Mouse (Mus musculus) megakaryocyte, embryonic 14.5 days (primary cell): ENCODE results near the gene Zfp248. TPM values are rescaled to one million over a fixed set of nuclear protein-coding genes. Genes with fewer than 3 reads are reported as not detected.

ENCODE experiments used
- H3K27me3 ChIP-seq: replicated peaks from 2 replicates; pipeline ENCODE3; 2012; ENCODE audit warnings: inconsistent platforms
- H3K36me3 ChIP-seq: replicated peaks from 2 replicates; pipeline ENCODE3; 2012; ENCODE audit warnings: low read length, inconsistent platforms, mixed read lengths
- H3K4me1 ChIP-seq: 2 replicates; pipeline ENCODE4 v1.6.1; 2012; ENCODE audit warnings: inconsistent platforms
- H3K4me3 ChIP-seq: replicated peaks from 2 replicates; pipeline ENCODE3; 2012; ENCODE audit warnings: moderate library complexity, mild to moderate bottlenecking, inconsistent platforms
- H3K9me3 ChIP-seq: 2 replicates; pipeline ENCODE4 v1.6.1; 2012; ENCODE audit warnings: inconsistent platforms
- FLI1 ChIP-seq: IDR thresholded peaks from 2 replicates; pipeline ENCODE4 v1.6.1; 2012; ENCODE audit warnings: low read length, inconsistent platforms, mixed read lengths
- GATA1 ChIP-seq: IDR thresholded peaks from 3 replicates; pipeline ENCODE4 v1.6.1; 2012; ENCODE audit warnings: mixed read lengths, low read length, inconsistent platforms, borderline replicate concordance
- polyA plus RNA-seq: library from polyadenylated mRNA; stranded (reverse); fragments of >175 nt; gene quantifications from 2 replicates; pipeline ENCODE4 v1.2.3, GENCODE M21; 2012; ENCODE audit warnings: low replicate concordance; ENCODE audit not compliant: insufficient read depth

The Zfp248 gene
- polyA plus RNA-seq, 1 experiment: 0.38 TPM

- TF ChIP-seq GATA1 (no peak), FLI1 (no peak)
- no peak overlapping the region for H3K4me3 ChIP-seq
Measured at GRCm38 (mm10) chr6:118426666-118427065, 28.7 kb downstream of the Zfp248 start.

GRCm38 (mm10) chr6:118419050-118419920 is 36.0 kb downstream of the Zfp248 start, which contains the start of gene Bms1:
Gene Bms1, minus strand, starts transcription at chr6:118419474.
- Histone ChIP-seq H3K4me1 (peaks cover 51% of the 10 kb centered on the region), H3K4me3 (peak within 1 kb of the TSS; percentile 99), H3K9me3 (no peaks in the 10 kb centered on the region), H3K36me3 (peaks cover 41% of the 10 kb centered on the region), H3K27me3 (peaks cover 4% of the 10 kb centered on the region)
- TF ChIP-seq GATA1 (no peak), FLI1 (no peak; the same call in 1 of the 2 replicates)

More at GRCm38 (mm10) chr6:118426666-118427065, 28.7 kb downstream of the Zfp248 start:
- Histone ChIP-seq H3K36me3 (peaks cover 35% of the 10 kb centered on the region), H3K27me3 (peaks cover 10% of the 10 kb centered on the region), H3K9me3 (peaks cover 14% of the 10 kb centered on the region), H3K4me1 (peaks cover 9% of the 10 kb centered on the region)

GRCm38 (mm10) chr6:118410428-118410827 is 44.9 kb downstream of the Zfp248 start:
- Histone ChIP-seq H3K9me3 (no peaks in the 10 kb centered on the region), H3K27me3 (no peaks in the 10 kb centered on the region), H3K4me3 (no peak overlapping the region), H3K4me1 (peaks cover 68% of the 10 kb centered on the region), H3K36me3 (peaks cover 86% of the 10 kb centered on the region)
- TF ChIP-seq FLI1 (no peak), GATA1 (no peak)

GRCm38 (mm10) chr6:118408510-118408909 is 46.8 kb downstream of the Zfp248 start:
- H3K9me3 ChIP-seq: no peaks in the 10 kb centered on the region
- TF ChIP-seq GATA1 (no peak), FLI1 (no peak)
- H3K27me3 ChIP-seq: no peaks in the 10 kb centered on the region
- peaks cover 74% of the 10 kb centered on the region for H3K4me1 ChIP-seq
- peaks cover 87% of the 10 kb centered on the region for H3K36me3 ChIP-seq
- no peak overlapping the region for H3K4me3 ChIP-seq

GRCm38 (mm10) chr6:118406421-118406820 is 48.9 kb downstream of the Zfp248 start:
- no peak overlapping the region for H3K4me3 ChIP-seq
- H3K4me1 ChIP-seq: peaks cover 74% of the 10 kb centered on the region
- no peaks in the 10 kb centered on the region for H3K9me3 ChIP-seq
- no peak for TF ChIP-seq GATA1
- TF ChIP-seq FLI1: no peak
- peaks cover 85% of the 10 kb centered on the region for H3K36me3 ChIP-seq
- H3K27me3 ChIP-seq: no peaks in the 10 kb centered on the region

- Histone ChIP-seq H3K4me1 (peaks cover 69% of the 10 kb centered on the region), H3K36me3 (peaks cover 81% of the 10 kb centered on the region), H3K27me3 (no peaks in the 10 kb centered on the region), H3K9me3 (no peaks in the 10 kb centered on the region), H3K4me3 (no peak overlapping the region)
- no peak for TF ChIP-seq GATA1
- no peak for TF ChIP-seq FLI1
Measured at GRCm38 (mm10) chr6:118390746-118391145, 64.6 kb downstream of the Zfp248 start.

GRCm38 (mm10) chr6:118385962-118386361 is 69.4 kb downstream of the Zfp248 start:
- peaks cover 55% of the 10 kb centered on the region for H3K4me1 ChIP-seq
- H3K27me3 ChIP-seq: no peaks in the 10 kb centered on the region
- TF ChIP-seq GATA1: no peak
- no peak for TF ChIP-seq FLI1
- no peaks in the 10 kb centered on the region for H3K9me3 ChIP-seq
- no peak overlapping the region for H3K4me3 ChIP-seq
- H3K36me3 ChIP-seq: peaks cover 79% of the 10 kb centered on the region

- peaks cover 50% of the 10 kb centered on the region for H3K36me3 ChIP-seq
- TF ChIP-seq GATA1: no peak
- TF ChIP-seq FLI1: no peak
Measured at GRCm38 (mm10) chr6:118381234-118381633, 74.1 kb downstream of the Zfp248 start.

GRCm38 (mm10) chr6:118380630-118381029 is 74.7 kb downstream of the Zfp248 start:
- TF ChIP-seq FLI1 (no peak), GATA1 (no peak)

More at GRCm38 (mm10) chr6:118381234-118381633, 74.1 kb downstream of the Zfp248 start:
- Histone ChIP-seq H3K4me3 (no peak overlapping the region), H3K4me1 (peaks cover 66% of the 10 kb centered on the region), H3K9me3 (no peaks in the 10 kb centered on the region), H3K27me3 (peaks cover 16% of the 10 kb centered on the region)

More at GRCm38 (mm10) chr6:118380630-118381029, 74.7 kb downstream of the Zfp248 start:
- peaks cover 21% of the 10 kb centered on the region for H3K27me3 ChIP-seq
- peak overlapping the region; percentile 62 for H3K4me3 ChIP-seq
- peaks cover 44% of the 10 kb centered on the region for H3K36me3 ChIP-seq
- H3K9me3 ChIP-seq: no peaks in the 10 kb centered on the region
- H3K4me1 ChIP-seq: peaks cover 64% of the 10 kb centered on the region
